Mouse (Mus musculus): ENCODE results near the gene Slc3a1.

Gene Slc3a1

DNA sequence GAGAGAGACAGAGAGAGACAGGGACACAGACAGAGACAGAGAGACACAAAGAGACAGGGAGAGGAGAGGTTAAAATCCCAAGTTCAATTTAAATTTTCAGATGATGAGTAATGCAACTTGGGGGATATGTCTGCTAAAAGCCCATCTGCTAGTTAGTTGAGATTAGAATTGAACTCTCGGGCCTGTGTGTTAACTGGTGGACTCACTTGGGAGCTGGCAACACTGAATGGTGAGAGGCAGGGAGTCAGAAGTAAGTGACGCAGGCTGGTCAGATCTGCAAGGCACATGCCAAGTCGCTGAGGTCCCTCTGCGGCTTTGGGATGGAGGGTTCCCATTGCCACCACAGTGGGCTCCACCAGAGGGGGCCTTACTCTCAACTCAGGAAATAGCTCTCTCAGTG is 10.1 kb downstream of the Slc3a1 start:
- no peak for DNase-seq

DNA sequence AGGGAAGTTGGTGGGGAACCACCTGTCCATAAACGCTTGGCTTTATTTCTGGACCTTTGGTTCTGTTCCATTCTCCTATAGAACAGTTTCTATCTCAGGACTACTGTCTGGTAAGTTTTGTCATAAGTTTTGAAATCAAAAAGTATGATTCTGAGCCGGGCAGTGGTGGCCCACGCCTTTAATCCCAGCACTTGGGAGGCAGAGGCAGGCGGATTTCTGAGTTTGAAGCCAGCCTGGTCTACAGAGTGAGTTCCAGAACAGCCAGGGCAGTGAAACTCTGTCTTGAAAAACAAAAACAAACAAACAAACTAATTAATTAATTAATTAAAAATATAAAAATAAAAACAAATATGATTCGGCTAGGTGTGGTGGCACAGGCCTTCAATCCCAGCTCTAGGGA is 10.6 kb downstream of the Slc3a1 start:
- no peak for DNase-seq

DNA sequence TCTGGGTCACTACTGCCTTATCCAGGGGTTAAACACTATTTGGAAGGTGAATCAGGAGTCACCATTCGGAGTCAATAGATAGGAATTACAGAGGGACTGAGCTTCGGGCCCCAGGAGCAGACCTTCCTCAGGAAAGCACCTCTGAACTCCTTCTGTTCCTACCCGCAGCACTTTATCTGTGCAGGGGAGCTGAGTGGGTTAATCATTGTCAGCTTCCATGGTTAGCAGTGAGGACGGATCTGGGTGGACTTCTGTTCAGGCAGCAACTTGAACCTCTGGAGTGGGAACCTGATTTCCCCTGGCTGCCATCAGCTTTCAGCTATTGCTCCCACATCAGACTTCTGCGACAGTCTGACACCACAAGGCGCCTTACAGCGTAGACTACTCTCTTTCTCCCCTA is 12.7 kb downstream of the Slc3a1 start:
- DNase-seq = no peak

DNA sequence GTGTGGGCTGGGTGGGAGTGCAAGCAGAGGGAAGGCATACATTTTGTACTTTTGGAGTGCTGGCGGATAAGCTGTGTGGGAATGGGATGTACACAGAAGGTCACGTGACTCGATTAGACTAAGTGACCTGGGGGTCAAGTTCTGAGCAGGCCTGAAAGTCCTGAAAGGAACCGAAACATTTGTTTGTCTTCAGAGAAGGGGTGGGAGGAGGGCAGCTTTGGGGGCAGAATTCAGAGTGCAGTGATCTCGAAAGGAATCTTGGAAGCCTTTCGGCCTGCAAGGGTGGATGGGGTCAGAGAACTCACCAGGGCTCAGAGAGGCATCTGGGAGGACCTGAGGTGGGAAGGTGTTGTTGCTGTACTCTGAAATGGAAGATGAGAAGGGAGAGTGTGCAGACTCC is 14.2 kb downstream of the Slc3a1 start:
- DNase-seq = no peak

DNA sequence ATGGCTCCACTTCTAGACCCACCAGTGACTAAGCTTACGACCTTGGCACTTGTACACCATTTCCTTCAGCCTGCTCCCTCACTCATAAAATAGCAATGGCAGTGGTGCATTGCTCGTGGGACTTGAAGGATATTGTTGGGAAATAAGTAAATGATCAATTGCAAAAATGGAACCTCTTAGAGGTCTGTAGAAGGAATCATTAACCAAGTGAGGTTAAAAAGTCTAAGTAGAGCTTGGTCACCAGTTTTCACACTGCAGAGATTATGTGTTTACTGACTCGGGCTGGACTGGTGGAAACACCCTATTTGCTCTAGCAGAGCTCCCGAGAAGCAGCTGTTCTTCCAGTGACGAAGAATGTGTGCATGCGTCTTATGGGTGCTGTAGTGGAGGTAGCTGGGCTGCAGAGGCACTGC is 15.2 kb downstream of the Slc3a1 start:
- no peak for DNase-seq

DNA sequence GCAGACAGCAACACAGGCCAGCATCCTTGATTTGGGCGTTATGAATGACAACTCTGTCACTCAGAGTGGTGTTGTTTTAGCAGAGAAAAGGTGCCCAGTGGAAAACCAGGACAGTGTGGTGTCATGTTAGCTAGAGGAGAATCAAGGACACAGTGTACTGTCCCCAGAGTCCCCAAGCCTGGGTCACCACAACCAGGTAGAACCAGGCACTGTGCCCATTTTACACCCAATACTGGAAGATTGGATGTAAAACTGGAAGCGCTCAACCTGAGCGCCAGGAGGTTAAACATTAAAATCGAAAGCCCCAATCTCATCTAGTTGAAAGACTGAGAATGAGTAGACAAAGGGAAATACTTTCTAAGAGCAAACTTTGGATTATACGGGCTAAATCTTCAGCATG is 16.3 kb downstream of the Slc3a1 start:
- no peak for DNase-seq

DNA sequence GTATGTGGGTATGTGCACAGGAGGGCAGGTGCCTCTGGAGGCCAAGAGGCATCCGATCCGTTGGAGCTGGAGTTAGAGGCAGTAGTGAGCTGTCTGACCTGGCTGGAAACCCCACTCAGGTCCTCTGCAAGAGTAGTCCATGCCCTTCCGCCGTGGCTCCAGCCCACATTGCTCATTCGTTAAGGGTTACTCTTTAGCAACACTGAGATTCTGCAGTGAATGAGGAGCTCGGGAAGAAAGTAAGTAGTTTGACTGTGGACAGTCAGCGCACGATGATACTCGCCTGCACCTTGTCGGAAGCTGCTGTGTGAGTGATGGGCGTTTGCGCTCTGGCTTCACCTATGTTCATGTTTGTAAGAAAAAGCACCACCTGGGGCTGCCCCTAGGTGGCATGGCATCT is 17.0 kb downstream of the Slc3a1 start:
- DNase-seq = no peak

DNA sequence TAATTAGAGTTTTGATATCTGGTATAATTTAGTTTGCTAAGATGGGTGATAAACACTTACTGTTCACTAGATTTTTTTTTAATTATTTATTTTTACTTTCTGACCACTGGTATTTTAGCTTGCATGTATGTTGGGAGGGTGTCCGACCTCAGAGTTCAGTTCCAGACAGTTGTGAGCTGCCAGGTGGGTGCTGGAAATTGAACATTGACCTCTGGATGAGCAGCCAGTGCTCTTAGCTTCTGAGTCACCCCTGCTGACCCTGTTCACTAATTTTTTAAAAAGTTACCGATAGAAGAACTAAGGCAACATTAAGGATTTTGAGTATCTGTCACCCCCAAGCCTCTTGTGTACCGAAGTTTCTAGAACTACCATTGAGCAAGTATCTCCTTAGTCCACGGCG is 20.2 kb downstream of the Slc3a1 start:
- DNase-seq = no peak

DNA sequence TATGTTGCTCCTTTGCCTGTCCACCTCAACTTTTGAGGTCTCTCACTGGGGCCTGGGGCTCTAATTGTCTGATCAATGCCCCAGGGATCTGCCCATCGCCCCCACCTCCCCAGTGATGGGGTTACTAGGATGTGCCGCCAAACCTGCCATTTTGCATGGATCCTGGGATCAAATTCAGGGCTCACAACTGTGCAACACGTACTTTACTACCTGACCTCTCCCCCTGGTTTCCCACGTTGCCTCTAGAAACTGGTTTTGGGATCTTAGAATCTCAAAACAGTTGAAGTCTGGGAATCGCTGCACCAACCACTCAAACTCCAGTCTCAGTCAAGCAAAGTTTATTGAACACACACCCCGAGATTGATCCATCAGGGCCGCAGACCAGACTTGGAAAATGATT is 30.1 kb downstream of the Slc3a1 start:
- no peak for DNase-seq

DNA sequence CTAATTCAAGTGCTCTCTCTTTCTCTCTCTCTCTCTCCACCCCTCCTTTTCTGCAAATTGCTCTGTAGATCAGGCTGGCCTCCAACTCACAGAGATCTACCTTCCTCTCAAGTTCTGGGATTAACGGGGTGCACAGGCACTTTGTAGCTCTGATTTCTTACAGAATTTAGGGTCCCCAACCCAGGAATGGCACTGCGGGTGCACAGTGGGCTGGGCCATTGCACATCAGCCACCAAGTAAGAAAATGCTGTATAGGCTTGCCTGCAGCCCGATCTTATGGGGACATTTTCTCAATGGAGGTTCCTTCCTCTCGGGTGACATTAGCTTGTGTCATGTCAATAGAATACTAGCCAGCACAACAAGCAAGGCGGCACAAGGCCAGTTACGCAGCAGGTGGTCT is 31.0 kb downstream of the Slc3a1 start:
- no peak for DNase-seq

DNA sequence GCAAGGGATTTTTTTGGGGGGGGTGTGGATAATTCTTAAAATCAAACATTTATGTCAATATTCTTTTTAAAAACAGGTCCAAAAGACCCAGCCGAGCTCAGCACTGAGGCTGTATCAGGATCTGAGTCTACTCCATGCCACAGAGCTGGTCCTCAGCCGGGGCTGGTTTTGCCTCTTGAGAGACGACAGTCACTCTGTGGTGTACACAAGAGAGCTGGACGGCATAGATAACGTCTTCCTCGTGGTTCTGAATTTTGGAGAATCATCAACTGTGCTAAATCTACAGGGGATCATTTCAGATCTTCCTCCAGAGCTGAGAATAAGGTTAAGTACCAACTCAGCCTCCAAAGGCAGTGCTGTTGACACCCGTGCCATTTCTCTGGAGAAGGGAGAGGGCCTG is 35.4 kb downstream of the Slc3a1 start:
- no peak for DNase-seq

DNA sequence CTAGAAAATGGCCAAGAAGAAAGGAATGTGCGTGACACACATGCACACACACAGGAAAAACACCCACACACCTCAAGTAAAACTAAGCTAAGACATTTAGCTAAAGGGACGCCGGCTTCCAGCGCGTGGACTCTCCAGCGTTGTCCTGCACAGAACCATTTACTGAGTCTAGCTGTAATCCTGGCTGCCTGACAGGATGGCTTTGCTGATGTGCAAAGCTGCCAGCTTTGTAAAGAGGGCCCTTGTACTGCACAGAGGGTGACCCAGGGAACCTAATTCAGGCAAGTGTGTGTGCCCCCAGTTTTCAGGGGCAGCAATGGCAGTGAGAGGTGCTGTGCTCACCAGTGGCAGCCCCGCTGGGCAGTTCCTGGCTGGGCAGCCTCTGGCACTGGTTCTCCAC is 39.2 kb downstream of the Slc3a1 start:
- no peak for DNase-seq

DNA sequence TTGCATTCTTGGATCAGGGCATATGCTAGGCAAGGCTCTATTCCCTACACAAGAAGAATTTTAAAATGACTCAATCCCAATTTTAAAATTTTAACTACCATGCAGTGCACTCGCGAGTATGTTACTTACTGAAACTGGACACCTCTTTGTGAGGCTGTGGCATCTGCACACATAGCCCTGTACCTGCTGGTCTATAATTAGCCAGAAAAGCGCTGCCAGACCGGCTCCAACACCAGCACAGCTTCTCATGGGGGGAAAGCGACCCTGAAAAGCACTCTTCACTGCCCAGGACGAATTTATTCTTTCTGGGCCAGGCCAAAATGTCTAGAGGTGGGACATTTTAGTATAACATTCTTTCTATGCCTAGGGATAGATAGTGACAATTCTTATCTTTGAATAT is 42.5 kb downstream of the Slc3a1 start:
- no peak for DNase-seq

DNA sequence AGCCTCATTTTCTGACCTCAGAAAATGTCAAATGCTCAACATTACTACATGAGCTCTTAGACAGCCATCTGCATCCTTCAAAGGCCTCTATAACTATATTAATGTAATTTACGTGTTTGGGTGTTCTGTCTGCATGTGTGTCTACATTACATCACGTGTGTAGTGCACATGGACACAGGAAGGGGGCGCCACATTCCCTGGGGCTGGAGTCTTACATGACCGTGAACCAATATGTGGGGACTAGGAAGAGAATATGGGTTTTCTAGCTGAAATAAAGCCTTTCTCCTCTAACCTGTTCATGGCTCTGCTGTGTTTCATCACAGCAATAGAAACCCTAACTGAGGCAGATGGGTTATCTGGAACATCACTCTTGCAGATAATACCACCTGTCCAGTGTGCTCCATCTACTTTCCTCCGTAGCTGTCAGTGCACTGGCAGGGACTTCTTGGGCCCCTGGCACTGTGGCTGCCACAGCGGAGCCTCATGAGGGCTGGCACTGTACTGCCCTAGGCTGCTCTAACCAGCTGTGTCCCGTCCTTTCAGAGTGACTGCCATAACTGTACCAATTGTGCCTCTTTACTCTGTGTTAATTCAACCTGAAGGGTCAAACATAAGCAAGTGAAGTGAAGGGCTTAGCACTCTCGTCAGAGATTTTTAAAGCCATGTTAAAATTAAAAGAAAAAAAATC is 43.1 kb downstream of the Slc3a1 start:
- peak; percentile 39 for DNase-seq

DNA sequence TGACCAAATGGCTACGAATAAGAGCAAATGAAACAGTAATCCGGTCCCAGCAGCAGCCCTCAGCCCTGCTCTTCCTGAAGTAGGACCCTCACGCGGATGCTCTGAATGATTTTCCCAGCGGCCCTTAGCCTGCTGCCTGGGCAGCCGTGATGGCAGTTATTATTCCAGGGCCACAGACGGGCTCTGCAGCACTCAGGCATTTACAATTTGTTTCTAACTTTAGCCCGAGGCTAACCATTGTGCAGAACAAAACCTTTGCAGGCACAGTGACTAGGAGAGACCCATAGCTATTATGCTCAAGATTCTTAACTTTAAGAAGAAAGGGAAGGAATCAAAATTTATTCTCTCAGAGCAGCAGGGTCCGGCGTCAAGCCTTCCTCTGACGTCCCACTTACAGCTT is 44.2 kb downstream of the Slc3a1 start:
- DNase-seq = no peak

DNA sequence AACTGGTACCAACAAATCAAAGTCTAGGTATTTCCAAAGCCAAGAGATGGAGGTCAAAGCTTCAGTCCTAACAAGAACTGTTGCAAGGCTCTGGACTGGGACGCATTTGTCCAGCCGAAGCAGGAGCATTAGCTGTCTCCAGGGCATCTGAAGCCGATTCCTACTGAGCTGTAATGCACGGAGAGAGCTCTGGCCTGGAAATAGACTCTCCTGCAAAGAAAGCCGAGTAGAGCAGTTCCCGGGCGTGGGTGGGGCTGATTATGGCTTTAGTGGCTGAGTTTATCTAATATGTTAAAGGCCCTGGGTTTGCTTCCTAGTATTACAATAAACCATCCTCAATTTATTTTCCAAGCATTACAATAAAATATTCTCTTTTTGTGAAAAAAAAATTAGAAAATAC is 45.0 kb downstream of the Slc3a1 start:
- no peak for DNase-seq

DNA sequence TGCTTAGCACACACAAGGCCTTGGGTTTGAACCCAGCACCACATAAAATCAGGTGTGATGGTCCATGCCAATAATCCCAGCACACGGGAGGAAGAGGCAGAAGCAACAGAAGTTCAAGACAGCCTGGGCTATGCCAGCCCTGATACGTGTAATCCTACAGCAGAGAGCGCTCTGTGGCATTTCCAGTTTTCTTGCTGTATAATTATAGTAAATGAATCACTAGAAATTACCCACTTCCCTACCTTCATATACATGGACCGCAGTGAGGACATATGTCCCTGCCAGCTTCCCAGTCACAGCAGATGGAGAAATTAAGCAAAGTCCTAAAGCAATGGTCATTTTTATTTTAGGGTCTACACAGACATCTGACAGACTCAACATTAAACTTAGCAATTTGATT is 45.9 kb downstream of the Slc3a1 start:
- no peak for DNase-seq

DNA sequence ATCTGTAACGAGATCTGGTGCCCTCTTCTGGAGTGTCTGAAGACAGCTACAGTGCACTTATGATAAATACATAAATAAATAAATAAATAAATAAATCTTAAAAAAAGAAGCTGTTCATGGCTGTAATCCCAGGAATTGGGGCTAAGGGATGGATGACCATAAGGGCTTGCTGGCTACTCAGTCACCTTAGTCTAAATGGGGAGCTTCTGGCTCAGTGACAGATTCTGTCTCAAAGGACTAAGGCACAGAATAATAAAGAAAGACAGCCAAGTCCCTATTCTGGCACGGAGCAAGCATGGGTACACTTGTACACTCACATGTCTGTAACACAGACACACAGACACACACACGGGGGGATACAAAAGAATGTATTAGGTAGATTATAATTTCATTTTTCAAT is 51.1 kb downstream of the Slc3a1 start:
- DNase-seq = no peak

DNA sequence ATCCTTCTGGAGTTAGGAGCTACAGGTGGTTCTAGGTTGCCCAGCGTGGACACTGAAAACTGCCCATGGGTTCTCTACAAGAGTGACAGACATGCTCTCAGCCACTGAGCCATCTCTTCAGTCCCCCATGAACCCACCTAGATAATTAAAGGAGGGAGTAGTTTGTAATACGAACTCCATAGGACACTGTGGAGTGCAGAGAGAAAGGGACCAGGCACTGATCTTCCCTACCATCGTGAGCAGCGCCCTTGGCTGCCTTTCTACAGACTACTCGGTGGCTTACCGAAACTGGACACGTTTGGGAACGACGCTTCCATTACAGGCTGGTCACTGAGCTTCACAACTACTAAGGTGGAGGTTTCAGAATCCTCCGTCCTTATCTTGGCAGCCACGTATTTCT is 52.6 kb downstream of the Slc3a1 start:
- no peak for DNase-seq

DNA sequence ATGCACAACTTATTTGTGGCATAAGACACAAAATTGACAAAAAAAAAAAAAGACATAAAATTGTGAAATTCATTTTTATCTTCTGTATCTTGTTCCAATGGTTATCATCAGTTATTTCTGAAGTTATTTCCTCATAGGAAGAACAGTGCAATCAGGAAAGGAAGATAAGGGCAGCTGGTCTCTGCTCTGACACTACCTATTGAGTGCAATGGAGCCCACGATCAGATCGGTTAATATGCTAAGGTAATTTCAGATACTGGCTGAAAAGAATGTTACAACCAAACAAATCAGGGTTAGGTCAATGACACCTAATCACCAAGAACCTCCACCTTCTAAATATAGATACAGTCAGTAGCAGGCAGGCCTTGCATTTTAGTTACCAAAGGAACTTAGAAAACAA is 57.2 kb downstream of the Slc3a1 start:
- DNase-seq = no peak

DNA sequence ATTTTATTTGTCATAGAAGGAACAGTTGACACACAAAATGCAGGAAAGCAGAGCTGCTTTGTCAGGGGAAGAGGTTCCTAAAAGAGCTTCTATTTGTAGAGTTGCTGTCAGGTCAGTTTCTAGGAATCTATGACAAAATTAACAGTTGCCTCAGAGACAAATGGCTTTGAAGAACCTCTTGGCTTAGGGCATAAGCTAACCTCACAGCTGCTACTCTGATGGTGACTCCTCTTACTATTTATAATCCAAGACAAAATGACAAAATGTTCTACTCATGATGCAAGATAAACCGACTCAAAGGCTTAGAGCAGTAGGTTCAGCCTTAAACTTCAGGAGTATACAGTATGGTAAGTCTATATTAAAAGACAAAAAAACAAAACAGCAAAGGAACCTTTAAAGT is 58.3 kb downstream of the Slc3a1 start:
- no peak for DNase-seq

DNA sequence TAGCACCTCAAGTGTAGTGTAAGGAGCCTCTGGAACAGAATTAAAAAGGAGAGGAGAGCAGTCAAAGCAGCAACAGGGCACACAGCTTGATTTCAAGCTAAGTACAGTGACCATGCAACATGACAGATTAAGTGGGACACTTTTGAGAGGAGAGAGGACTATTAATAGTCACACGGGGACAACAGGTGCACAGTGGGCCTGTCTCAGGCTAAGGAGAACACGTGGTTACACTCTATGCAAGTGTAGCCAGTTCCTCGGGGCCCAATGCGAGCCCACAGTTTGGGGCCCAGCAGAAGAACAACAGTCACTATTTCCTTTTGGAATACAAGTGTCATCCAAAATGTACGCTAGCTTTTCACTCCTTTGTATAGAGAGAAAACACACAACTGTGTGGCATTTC is 59.4 kb downstream of the Slc3a1 start:
- no peak for DNase-seq

DNA sequence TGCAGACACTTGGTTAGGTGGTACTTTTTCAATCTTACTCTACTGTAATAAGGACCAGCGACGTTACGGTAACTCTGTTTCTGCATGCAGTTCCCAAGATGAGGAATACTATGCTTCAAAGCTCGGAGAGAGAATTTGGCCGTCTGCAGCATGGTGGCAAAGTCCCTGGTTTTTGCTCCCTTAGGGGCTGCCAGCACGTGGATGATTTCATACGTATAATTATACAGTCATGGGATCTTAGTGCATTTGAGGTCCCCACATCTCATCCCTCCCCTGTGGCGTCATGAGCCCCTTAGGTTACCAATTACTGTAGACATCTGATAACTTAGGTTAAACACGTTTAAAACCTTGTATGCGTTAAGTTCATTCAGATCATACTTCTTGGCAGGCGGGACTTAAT is 60.2 kb downstream of the Slc3a1 start:
- no peak for DNase-seq

DNA sequence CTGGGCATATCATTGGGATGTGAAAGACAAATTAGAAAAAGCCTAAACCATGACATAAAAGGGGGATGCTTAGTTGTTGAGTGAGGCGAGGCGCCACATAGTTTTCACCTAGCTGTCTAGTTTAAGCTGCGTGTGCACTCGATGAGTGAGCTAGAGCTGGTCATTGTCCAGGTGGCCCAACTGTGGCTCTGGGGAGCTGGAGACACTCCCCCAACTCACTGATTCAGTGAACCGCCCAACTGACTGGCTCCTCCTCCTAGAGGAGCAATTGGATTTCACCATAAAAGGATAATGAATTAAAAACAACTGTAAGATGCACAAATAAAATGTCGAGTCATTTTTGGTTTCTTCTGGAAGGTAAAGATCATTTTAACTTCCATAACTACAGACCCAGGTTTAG is 60.8 kb downstream of the Slc3a1 start:
- no peak for DNase-seq

DNA sequence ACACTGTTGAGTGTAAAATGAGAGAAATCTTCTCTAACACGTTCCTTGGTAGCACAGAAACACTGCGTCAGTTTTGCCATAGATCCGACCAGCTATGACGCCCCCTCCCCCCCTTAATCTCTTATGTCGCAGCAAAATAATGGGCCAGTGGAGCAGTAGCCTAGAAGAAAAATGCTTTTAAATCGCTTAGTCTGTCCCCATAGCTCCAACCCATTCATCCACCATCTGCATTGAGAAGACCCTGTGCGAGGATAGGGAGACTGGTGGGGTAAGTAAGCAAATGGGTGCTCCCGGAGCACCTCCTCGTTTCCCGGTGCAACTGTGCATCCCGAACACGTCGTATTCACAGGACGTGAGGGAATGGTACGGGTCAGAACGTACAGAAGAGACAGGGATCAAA is 61.4 kb downstream of the Slc3a1 start:
- no peak for DNase-seq
